Mouse (Mus musculus) MEL (cell line): ENCODE data around the gene Zdhhc24. TPM values are rescaled to one million over a fixed set of nuclear protein-coding genes. Genes with fewer than 3 reads are reported as not detected.

ENCODE experiments used
- DNase-seq: peaks from one replicate; pipeline ENCODE4 v3.0.0; 2011; ENCODE audit warnings: low read depth, low spot score
- H3K27ac ChIP-seq: 2 replicates; pipeline ENCODE4 v1.5.1; 2012; ENCODE audit warnings: low read depth, mild to moderate bottlenecking, control low read depth, low read length, moderate library complexity; ENCODE audit not compliant: control insufficient read depth
- H3K27me3 ChIP-seq, 2 experiments: fragments of 150-350 bp in 1 of 2; sonication (generic) in 1 of 2; 2 replicates each; pipeline ENCODE4 v1.6.1; 2012; ENCODE audit warnings: low read length in 2 of 2, mild to moderate bottlenecking in 2 of 2, improper control_type of control experiment in 1 of 2, moderate library complexity in 1 of 2; ENCODE audit not compliant: insufficient read depth in 2 of 2, control insufficient read depth in 1 of 2
- H3K36me3 ChIP-seq, 2 experiments: 2 replicates each; pipeline ENCODE4 v1.6.1; 2012 to 2014; ENCODE audit warnings: low read length in 2 of 2, improper control_type of control experiment in 1 of 2, inconsistent platforms in 1 of 2, mild to moderate bottlenecking in 1 of 2; ENCODE audit not compliant: insufficient read depth in 2 of 2, control insufficient read depth in 1 of 2
- H3K4me1 ChIP-seq, 2 experiments: fragments of 150-350 bp in 1 of 2; sonication (generic) in 1 of 2; 2 replicates each; pipeline ENCODE4 v1.6.1; 2012; ENCODE audit warnings: low read length in 2 of 2, improper control_type of control experiment in 1 of 2, mild to moderate bottlenecking in 1 of 2; ENCODE audit not compliant: insufficient read depth in 2 of 2, control insufficient read depth in 1 of 2
- H3K4me3 ChIP-seq, 2 experiments: fragments of 150-350 bp in 1 of 2; sonication (generic) in 1 of 2; 2 replicates each; pipeline ENCODE4 v1.5.1; 2012; ENCODE audit warnings: low read depth in 2 of 2, low read length in 2 of 2, mild to moderate bottlenecking in 2 of 2, moderate library complexity in 2 of 2, control low read depth in 1 of 2, improper control_type of control experiment in 1 of 2; ENCODE audit not compliant: control insufficient read depth in 1 of 2, insufficient read depth in 1 of 2
- H3K79me2 ChIP-seq: 2 replicates; pipeline ENCODE4 v1.6.1; 2012; ENCODE audit warnings: mild to moderate bottlenecking, low read length, moderate library complexity; ENCODE audit not compliant: control insufficient read depth, poor library complexity, insufficient read depth
- H3K9ac ChIP-seq: 2 replicates; pipeline ENCODE4 v1.6.1; 2012; ENCODE audit warnings: low read depth, mild to moderate bottlenecking, control low read depth, low read length, moderate library complexity; ENCODE audit not compliant: control insufficient read depth, poor library complexity, severe bottlenecking
- H3K9me3 ChIP-seq: fragments of 150-350 bp; sonication (generic); replicated peaks from 2 replicates; pipeline ENCODE4 v1.6.1; 2012; ENCODE audit warnings: mild to moderate bottlenecking, low read length, improper control_type of control experiment, moderate library complexity; ENCODE audit not compliant: insufficient read depth
- CHD1 ChIP-seq: IDR thresholded peaks from 2 replicates; pipeline ENCODE4 v1.6.1; 2012; ENCODE audit warnings: low read depth, mild to moderate bottlenecking, inconsistent platforms, low read length, improper control_type of control experiment
- CTCF ChIP-seq, 3 experiments: IDR thresholded peaks in 2 of 3; conservative IDR thresholded peaks in 1 of 3; 2 replicates each; pipeline ENCODE4 v1.5.1; 2011 to 2012; ENCODE audit warnings: low read length in 3 of 3, low read depth in 2 of 3, mild to moderate bottlenecking in 2 of 3, improper control_type of control experiment in 1 of 3, inconsistent platforms in 1 of 3, mixed read lengths in 1 of 3, moderate library complexity in 1 of 3; ENCODE audit not compliant: control insufficient read depth in 1 of 3, insufficient read depth in 1 of 3, poor library complexity in 1 of 3, severe bottlenecking in 1 of 3
- E2F4 ChIP-seq: IDR thresholded peaks from 2 replicates; pipeline ENCODE4 v1.6.1; 2011; ENCODE audit warnings: low read depth, low read length, improper control_type of control experiment, borderline replicate concordance
- ELF1 ChIP-seq: IDR thresholded peaks from 2 replicates; pipeline ENCODE4 v1.6.1; 2014; ENCODE audit warnings: low read depth, mild to moderate bottlenecking, inconsistent platforms, low read length, improper control_type of control experiment, moderate library complexity
- GABPA ChIP-seq: IDR thresholded peaks from 2 replicates; pipeline ENCODE4 v1.6.1; 2012; ENCODE audit warnings: low read depth, mild to moderate bottlenecking, inconsistent platforms, low read length, improper control_type of control experiment, moderate library complexity
- JUND ChIP-seq: IDR thresholded peaks from 2 replicates; pipeline ENCODE4 v1.6.1; 2011; ENCODE audit warnings: low read depth, mild to moderate bottlenecking, improper control_type of control experiment, low read length
- MAZ ChIP-seq: IDR thresholded peaks from 2 replicates; pipeline ENCODE4 v1.6.1; 2012; ENCODE audit warnings: low read depth, mild to moderate bottlenecking, inconsistent platforms, low read length, improper control_type of control experiment
- MYC ChIP-seq: IDR thresholded peaks from 2 replicates; pipeline ENCODE4 v1.6.1; 2011; ENCODE audit warnings: low read depth, mild to moderate bottlenecking, low read length, improper control_type of control experiment, moderate library complexity
- NELFE ChIP-seq: IDR thresholded peaks from 2 replicates; pipeline ENCODE4 v1.6.1; 2011; ENCODE audit warnings: low read depth, low read length, improper control_type of control experiment
- NRF1 ChIP-seq: IDR thresholded peaks from 2 replicates; pipeline ENCODE4 v1.6.1; 2014; ENCODE audit warnings: low read depth, mild to moderate bottlenecking, inconsistent platforms, low read length, improper control_type of control experiment, moderate library complexity; ENCODE audit not compliant: poor library complexity, insufficient read depth, severe bottlenecking
- POLR2A ChIP-seq, 2 experiments: IDR thresholded peaks; 2 replicates each; pipeline ENCODE4 v1.6.1; 2011 to 2012; ENCODE audit warnings: low read length in 2 of 2, mild to moderate bottlenecking in 2 of 2, control low read depth in 1 of 2, improper control_type of control experiment in 1 of 2, low read depth in 1 of 2, moderate library complexity in 1 of 2; ENCODE audit not compliant: control insufficient read depth in 1 of 2, insufficient read depth in 1 of 2, poor library complexity in 1 of 2
- POLR2AphosphoS5 ChIP-seq: IDR thresholded peaks from 2 replicates; pipeline ENCODE4 v1.6.1; 2012; ENCODE audit warnings: low read depth, borderline replicate concordance, mild to moderate bottlenecking, inconsistent platforms, low read length, moderate library complexity, mixed read lengths
- RAD21 ChIP-seq: IDR thresholded peaks from 2 replicates; pipeline ENCODE4 v1.6.1; 2011; ENCODE audit warnings: mild to moderate bottlenecking, low read depth, low read length, improper control_type of control experiment
- RCOR1 ChIP-seq: IDR thresholded peaks from 2 replicates; pipeline ENCODE4 v1.6.1; 2012; ENCODE audit warnings: low read depth, mild to moderate bottlenecking, inconsistent platforms, low read length, improper control_type of control experiment
- SMC3 ChIP-seq: IDR thresholded peaks from 2 replicates; pipeline ENCODE4 v1.6.1; 2011; ENCODE audit warnings: low read depth, low read length, improper control_type of control experiment
- TBP ChIP-seq: IDR thresholded peaks from 2 replicates; pipeline ENCODE4 v1.8.0; 2011; ENCODE audit warnings: low read depth, low read length, improper control_type of control experiment
- USF1 ChIP-seq: IDR thresholded peaks from 2 replicates; pipeline ENCODE4 v1.6.1; 2014; ENCODE audit warnings: low read depth, mild to moderate bottlenecking, inconsistent platforms, low read length, improper control_type of control experiment, moderate library complexity
- USF2 ChIP-seq, 2 experiments: IDR thresholded peaks; 2 replicates each; pipeline ENCODE4 v1.6.1; 2011 to 2012; ENCODE audit warnings: improper control_type of control experiment in 2 of 2, low read length in 2 of 2, borderline replicate concordance in 1 of 2, inconsistent platforms in 1 of 2, low read depth in 1 of 2, mild to moderate bottlenecking in 1 of 2; ENCODE audit not compliant: insufficient read depth in 1 of 2
- ZC3H11A ChIP-seq: IDR thresholded peaks from 2 replicates; pipeline ENCODE4 v1.6.1; 2012; ENCODE audit warnings: low read depth, mild to moderate bottlenecking, inconsistent platforms, low read length, improper control_type of control experiment
- ZMIZ1 ChIP-seq: IDR thresholded peaks from 2 replicates; pipeline ENCODE4 v1.6.1; 2012; ENCODE audit warnings: low read depth, mild to moderate bottlenecking, inconsistent platforms, low read length, improper control_type of control experiment, moderate library complexity
- ZNF384 ChIP-seq: IDR thresholded peaks from 2 replicates; pipeline ENCODE4 v1.6.1; 2012; ENCODE audit warnings: low read depth, mild to moderate bottlenecking, inconsistent platforms, low read length, improper control_type of control experiment
- polyA plus RNA-seq, 2 experiments: library from polyadenylated mRNA; stranded (reverse) in 1 of 2; unstranded in 1 of 2; fragments of >175 nt in 1 of 2; fragments of >200 nt in 1 of 2; gene quantifications; 2 replicates each; pipeline versions ENCODE4 v1.2.1 to v1.2.4; 2012; ENCODE audit warnings: low replicate concordance in 2 of 2, low read depth in 1 of 2; ENCODE audit not compliant: insufficient read length in 2 of 2, insufficient read depth in 1 of 2, missing spikeins in 1 of 2
- total RNA-seq: library from RNA; depleted of rRNA; stranded (reverse); fragments of 300-350 nt; gene quantifications from 2 replicates; pipeline ENCODE4 v1.2.3, GENCODE M21; 2012

Gene Zdhhc24
- total and polyA plus RNA-seq, 3 experiments: 15.8 to 21.1 TPM; not detected in 1

DNA sequence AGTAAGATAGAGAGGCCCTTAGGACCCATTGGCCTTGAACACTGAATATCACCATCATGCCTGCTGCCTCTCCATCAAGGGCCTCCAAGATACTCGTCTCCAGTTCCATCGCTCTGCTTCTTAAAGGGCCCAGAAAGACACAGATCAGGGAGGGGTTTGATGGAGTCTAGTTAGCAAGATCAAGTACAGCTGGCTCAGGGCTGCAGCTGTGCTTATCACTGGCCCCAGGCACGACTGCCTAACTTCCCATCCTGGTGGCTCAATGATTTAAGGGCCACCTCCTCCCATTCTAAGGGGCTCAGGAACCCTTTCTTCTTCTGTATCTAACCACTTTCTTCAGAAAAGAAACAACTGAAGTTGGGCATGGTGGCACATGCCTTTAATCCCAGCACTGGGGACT, 13.3 kb downstream of the Zdhhc24 start (continued):
- no peak for TF ChIP-seq CHD1

DNA sequence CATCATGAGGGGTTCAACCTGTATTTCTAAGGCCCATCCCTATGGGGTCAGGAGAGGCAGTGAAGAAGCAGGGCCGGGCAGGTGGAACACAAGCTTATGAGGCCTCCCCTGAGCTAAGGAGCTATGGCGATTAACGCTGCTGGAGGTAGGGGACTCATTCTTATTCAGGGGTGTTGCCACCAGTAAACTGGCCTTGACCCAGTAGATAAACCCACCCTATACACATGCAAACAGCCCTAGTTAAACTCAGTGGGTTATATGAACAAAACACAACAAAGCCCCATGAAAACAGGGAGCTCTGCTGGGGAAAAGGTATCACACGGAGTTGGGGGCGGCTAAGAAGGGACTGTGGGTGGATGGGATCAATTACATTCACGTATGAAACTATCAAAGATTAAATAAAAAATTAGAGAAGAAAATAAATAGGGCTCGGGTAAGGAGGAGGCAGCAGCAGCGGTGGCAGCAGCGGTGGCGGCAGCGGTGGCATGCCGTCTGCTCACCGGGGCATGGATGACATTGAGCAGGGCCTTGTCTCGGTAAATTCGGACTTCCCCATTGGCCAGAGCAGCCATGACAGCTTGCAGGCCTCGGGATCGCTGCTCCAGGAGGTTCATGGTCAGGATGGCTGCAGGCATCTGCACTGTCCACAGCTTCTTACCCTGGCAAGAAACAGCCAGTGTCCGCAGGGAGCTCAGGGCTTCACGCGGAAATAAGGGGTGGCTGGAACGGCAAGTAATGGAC, 18.5 kb downstream of the Zdhhc24 start:
- no peak overlapping the region for H3K9ac ChIP-seq
- H3K27me3 ChIP-seq: no peaks in the 10 kb centered on the region
- no peak for DNase-seq
- peaks cover 2 to 4% of the 10 kb centered on the region in 2 experiments; a peak in 2 of 4 replicates for H3K4me1 ChIP-seq
- peaks cover 0 to 2% of the 10 kb centered on the region in 2 experiments; a peak in 1 of 4 replicates for H3K36me3 ChIP-seq
- no peak overlapping the region for H3K4me3 ChIP-seq
- H3K79me2 ChIP-seq: no peaks in the 10 kb centered on the region
- H3K27ac ChIP-seq: no peak overlapping the region
- no peaks in the 10 kb centered on the region for H3K9me3 ChIP-seq
- TF ChIP-seq ZMIZ1 (no peak), ZNF384 (no peak), NELFE (no peak), MAZ (no peak), POLR2A (IDR thresholded peaks at IDR 0.05; ENCODE audit: control insufficient read depth in 1 of 2, insufficient read depth in 1 of 2, low read depth in 1 of 2, low read length in 2 of 2, poor library complexity in 1 of 2) (no peak), USF2 (IDR thresholded peaks at IDR 0.05; ENCODE audit: borderline replicate concordance in 1 of 2, insufficient read depth in 1 of 2, low read depth in 1 of 2, low read length in 2 of 2) (no peak), SMC3 (no peak), USF1 (no peak), MYC (no peak), NRF1 (no peak), RCOR1 (no peak), TBP (no peak)

DNA sequence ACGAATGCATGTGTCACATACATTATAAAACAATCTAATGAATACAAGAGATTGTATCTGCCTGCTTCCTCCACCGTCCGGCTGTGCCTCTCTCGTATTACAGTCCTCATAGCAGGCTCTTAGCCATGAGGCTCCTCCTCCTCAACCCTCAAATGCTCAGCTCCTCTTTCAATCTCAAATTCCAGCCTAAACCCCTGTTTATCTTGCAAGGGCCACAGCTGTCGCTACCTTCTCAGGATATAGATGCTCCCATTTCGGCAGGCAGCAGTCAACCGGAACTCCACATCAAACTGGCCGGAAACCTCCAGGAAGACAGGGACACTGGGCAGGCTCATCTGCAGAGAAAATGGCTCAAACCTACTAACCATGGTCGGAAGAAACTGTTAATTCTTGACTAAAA, 20.5 kb downstream of the Zdhhc24 start:
- no peaks in the 10 kb centered on the region for H3K9me3 ChIP-seq
- TF ChIP-seq JUND (no peak), ELF1 (no peak), E2F4 (no peak), CTCF (IDR thresholded peaks at IDR 0.05 in 2 of 3, conservative IDR thresholded peaks at IDR 0.05 in 1 of 3; ENCODE audit: control insufficient read depth in 1 of 3, insufficient read depth in 1 of 3, low read depth in 2 of 3, low read length in 3 of 3, poor library complexity in 1 of 3, severe bottlenecking in 1 of 3) (no peak), ZC3H11A (no peak), POLR2A (IDR thresholded peaks at IDR 0.05; ENCODE audit: control insufficient read depth in 1 of 2, insufficient read depth in 1 of 2, low read depth in 1 of 2, low read length in 2 of 2, poor library complexity in 1 of 2) (no peak), MAZ (no peak), POLR2AphosphoS5 (no peak), GABPA (no peak), RAD21 (no peak), MYC (no peak)
- TF ChIP-seq, all 39 proteins: peak for 0
- H3K4me3 ChIP-seq: no peak overlapping the region
- DNase-seq: no peak
- no peak overlapping the region for H3K27ac ChIP-seq
- no peak overlapping the region for H3K9ac ChIP-seq
- no peaks in the 10 kb centered on the region for H3K36me3 ChIP-seq
- H3K27me3 ChIP-seq: no peaks in the 10 kb centered on the region
- no peaks in the 10 kb centered on the region for H3K4me1 ChIP-seq
- H3K79me2 ChIP-seq: no peaks in the 10 kb centered on the region
